Mouse (Mus musculus) E14TG2a.4 (cell line): ENCODE data around the gene Evi2a.

Experiments used
- CTCF ChIP-seq: conservative IDR thresholded peaks from 2 replicates; pipeline ENCODE4 v1.5.1; 2014; ENCODE audit warnings: low read length
- NANOG ChIP-seq: IDR thresholded peaks from 2 replicates; pipeline ENCODE4 v1.6.1; 2014; ENCODE audit warnings: borderline replicate concordance, low read length, mixed read lengths
- POU5F1 ChIP-seq: IDR thresholded peaks from 2 replicates; pipeline ENCODE4 v1.6.1; 2014; ENCODE audit warnings: low read length, borderline replicate concordance

- TF ChIP-seq CTCF (no peak), NANOG (no peak), POU5F1 (no peak)
Observed at GRCm38 (mm10) chr11:79570319-79570718, 39.9 kb upstream of the Evi2a start.
